Mouse (Mus musculus): ENCODE results near the gene Agap2. TPM values are rescaled to one million over a fixed set of nuclear protein-coding genes. Genes with fewer than 3 reads are reported as not detected.
"Not testable (repeated sequence)": the region's sequence is repeated elsewhere in the genome, so short reads cannot be mapped to it uniquely, and the experiment has no call there.

The Agap2 gene
- polyA plus RNA-seq, 1 experiment from 2014 or later = 0.05 TPM

DNA sequence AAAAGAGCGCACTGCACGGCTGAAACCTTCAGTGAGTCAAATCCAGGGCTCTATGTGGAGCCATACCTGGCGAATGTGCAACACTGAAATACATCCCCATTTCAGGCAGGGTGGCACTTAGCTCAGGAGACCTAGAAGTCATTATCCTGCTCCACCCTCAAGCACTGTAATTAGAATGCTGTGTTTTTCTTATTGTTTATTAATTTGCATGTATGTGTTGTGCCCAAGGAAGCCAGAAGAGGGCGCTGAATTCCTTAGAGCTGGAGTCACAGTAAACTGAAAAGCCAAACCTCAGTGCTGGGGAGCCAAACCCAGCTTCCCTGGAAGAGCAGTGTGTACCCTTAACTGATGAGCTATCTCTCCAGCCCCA is 48.3 kb downstream of the Agap2 start:
- Histone ChIP-seq H3K4me3 (ENCODE audit: low read depth, low read length) (no peak overlapping the region; the same call in 1 of the 2 replicates), H3K27ac (replicated peaks; ENCODE audit: low read depth, low read length) (no peak overlapping the region), H3K27me3 (ENCODE audit: control insufficient read depth, insufficient read depth, low read length) (no peaks in the 10 kb centered on the region), H3K4me2 (ENCODE audit: low read depth, severe bottlenecking) (peak overlapping the region; percentile 40; the same call in 1 of the 2 replicates), H3K9me3 (ENCODE audit: control insufficient read depth, low read length) (no peaks in the 10 kb centered on the region), H3K4me1 (ENCODE audit: control insufficient read depth, insufficient read depth, low read length) (peaks cover 4% of the 10 kb centered on the region; the same call in 1 of the 2 replicates), H3K9ac (ENCODE audit: low read length) (no peak overlapping the region), H3K36me3 (ENCODE audit: control insufficient read depth, insufficient read depth, low read length) (peaks cover 4% of the 10 kb centered on the region; the same call in 1 of the 2 replicates)
- 9% methylated on average over 4 of the region's 4 CpGs for WGBS
- ATAC-seq (ENCODE audit: insufficient number of reproducible peaks, low FRiP score, low TSS enrichment, low read depth) (no peak), DNase-seq (ENCODE audit: low spot score) (peak; percentile 77)

DNA sequence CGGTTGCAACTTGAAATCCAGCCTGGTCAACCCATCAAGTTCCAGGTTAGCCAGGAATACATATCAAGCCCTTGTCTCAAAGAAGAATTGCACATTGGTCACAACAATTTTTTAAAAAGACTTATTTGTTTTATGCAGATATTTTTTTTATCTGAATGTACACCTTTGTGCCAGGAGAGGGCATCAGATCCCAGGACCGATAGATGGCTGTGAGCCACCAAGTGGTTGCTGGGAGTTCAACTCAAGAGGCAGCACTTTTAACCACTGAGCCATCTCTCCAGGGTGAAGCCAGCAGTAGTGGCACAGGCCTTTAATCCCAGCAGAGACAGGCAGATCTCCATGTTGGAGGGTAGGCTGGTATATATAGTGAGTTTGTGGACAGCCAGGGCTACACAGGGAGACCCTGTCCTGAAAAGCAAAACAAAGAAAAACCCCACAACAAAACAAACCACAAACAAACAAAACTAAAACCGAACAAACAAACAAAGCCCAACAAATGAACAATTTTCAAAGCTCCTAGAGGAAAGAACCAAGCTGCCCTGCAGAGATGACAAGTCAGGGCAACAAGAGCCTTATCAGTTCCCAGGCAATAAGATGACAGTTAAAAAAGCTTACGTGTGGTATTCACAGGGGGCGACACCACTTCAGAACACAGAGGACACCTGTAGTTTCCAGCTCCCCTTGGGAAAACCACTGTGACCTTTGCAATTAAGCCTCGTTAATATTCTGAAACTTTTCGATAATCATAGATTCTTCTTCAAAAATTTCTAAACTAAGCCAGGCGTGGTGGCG is 50.3 kb downstream of the Agap2 start:
- WGBS = 77% methylated on average over 9 of the region's 9 CpGs
- H3K4me1 ChIP-seq (ENCODE audit: control insufficient read depth, insufficient read depth, low read length) = peaks cover 1% of the 10 kb centered on the region; the same call in 1 of the 2 replicates
- H3K27ac ChIP-seq (replicated peaks; ENCODE audit: low read depth, low read length) = no peak overlapping the region
- H3K9me3 ChIP-seq (ENCODE audit: control insufficient read depth, low read length) = no peaks in the 10 kb centered on the region
- no peak overlapping the region for H3K4me3 ChIP-seq (ENCODE audit: low read depth, low read length)
- no peaks in the 10 kb centered on the region for H3K36me3 ChIP-seq (ENCODE audit: control insufficient read depth, insufficient read depth, low read length)
- DNase-seq (ENCODE audit: low spot score) (peak; percentile 36), ATAC-seq (ENCODE audit: insufficient number of reproducible peaks, low FRiP score, low TSS enrichment, low read depth) (no peak)
- H3K4me2 ChIP-seq (ENCODE audit: low read depth, severe bottlenecking) = no peak overlapping the region
- no peaks in the 10 kb centered on the region for H3K27me3 ChIP-seq (ENCODE audit: control insufficient read depth, insufficient read depth, low read length)
- no peak overlapping the region for H3K9ac ChIP-seq (ENCODE audit: low read length)

- Histone ChIP-seq H3K4me3 (ENCODE audit: low read depth, low read length) (no peak overlapping the region), H3K9ac (ENCODE audit: low read length) (no peak overlapping the region), H3K4me1 (ENCODE audit: control insufficient read depth, insufficient read depth, low read length) (no peaks in the 10 kb centered on the region), H3K36me3 (ENCODE audit: control insufficient read depth, insufficient read depth, low read length) (no peaks in the 10 kb centered on the region), H3K4me2 (ENCODE audit: low read depth, severe bottlenecking) (no peak overlapping the region), H3K9me3 (ENCODE audit: control insufficient read depth, low read length) (no peaks in the 10 kb centered on the region), H3K27ac (replicated peaks; ENCODE audit: low read depth, low read length) (no peak overlapping the region), H3K27me3 (ENCODE audit: control insufficient read depth, insufficient read depth, low read length) (no peaks in the 10 kb centered on the region)
- WGBS = 85% methylated on average over 5 of the region's 5 CpGs
- ATAC-seq (ENCODE audit: insufficient number of reproducible peaks, low FRiP score, low TSS enrichment, low read depth) (no peak), DNase-seq (ENCODE audit: low spot score) (no peak)
Measured at GRCm38 (mm10) chr10:127126579-127126978, 51.5 kb downstream of the Agap2 start.

DNA sequence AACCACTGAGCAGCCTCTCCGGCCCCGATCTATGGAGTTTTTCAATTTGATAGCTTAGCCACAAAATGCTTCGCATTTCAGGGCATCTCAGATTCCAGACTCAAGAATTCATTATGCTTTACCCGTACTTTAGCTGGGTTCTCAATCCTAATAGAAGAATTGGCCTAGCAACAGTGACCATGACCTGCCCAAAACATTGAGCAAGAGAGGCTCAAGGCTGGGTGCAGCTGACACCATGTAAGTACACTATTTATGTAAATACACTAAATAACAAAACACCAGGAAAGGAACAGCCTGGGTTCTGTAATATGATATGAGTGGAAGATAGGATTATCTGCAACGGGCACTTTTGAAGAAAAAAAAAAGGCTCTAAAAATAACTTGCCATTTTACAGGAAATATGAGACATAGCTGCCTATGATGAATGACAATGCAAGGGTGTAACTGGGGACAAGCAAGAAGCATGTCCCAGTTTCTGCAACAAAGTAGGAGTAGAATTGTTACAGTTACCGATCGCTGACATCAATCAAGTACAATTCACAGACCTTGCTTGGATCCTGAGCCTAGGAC is 52.7 kb downstream of the Agap2 start:
- 84% methylated on average over 7 of the region's 7 CpGs for WGBS
- ATAC-seq (ENCODE audit: insufficient number of reproducible peaks, low FRiP score, low TSS enrichment, low read depth) = no peak

DNA sequence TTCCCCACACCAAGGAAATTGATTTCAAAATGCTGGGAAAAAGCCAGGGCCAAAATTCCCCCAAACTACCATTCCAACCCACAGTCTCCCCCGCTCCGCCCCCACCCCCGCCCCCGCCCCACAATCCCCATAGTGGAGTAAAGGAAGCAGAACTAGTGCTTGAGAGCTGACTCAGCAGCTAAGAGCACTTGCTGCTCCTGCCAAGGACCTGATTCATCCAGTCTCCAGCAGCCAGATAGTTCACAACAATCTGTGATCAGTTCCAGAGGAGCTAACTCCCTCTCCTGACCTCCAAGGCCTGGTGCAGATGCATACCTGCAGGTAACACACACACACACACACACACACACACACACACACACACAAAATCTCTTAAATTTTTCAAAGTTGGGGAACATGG is 54.3 kb downstream of the Agap2 start:
- Histone ChIP-seq H3K9ac (ENCODE audit: low read length) (no peak overlapping the region), H3K36me3 (ENCODE audit: control insufficient read depth, insufficient read depth, low read length) (no peaks in the 10 kb centered on the region), H3K27ac (replicated peaks; ENCODE audit: low read depth, low read length) (no peak overlapping the region), H3K9me3 (ENCODE audit: control insufficient read depth, low read length) (no peaks in the 10 kb centered on the region), H3K4me2 (ENCODE audit: low read depth, severe bottlenecking) (no peak overlapping the region), H3K27me3 (ENCODE audit: control insufficient read depth, insufficient read depth, low read length) (no peaks in the 10 kb centered on the region), H3K4me1 (ENCODE audit: control insufficient read depth, insufficient read depth, low read length) (no peaks in the 10 kb centered on the region), H3K4me3 (ENCODE audit: low read depth, low read length) (no peak overlapping the region)
- DNase-seq (ENCODE audit: low spot score) = no peak
- 83% methylated on average over 4 of the region's 4 CpGs for WGBS
- no peak for ATAC-seq (ENCODE audit: insufficient number of reproducible peaks, low FRiP score, low TSS enrichment, low read depth)

More for the DNA sequence above, 52.7 kb downstream of the Agap2 start:
- Histone ChIP-seq H3K4me2 (ENCODE audit: low read depth, severe bottlenecking) (no peak overlapping the region), H3K36me3 (ENCODE audit: control insufficient read depth, insufficient read depth, low read length) (no peaks in the 10 kb centered on the region), H3K27me3 (ENCODE audit: control insufficient read depth, insufficient read depth, low read length) (no peaks in the 10 kb centered on the region), H3K4me1 (ENCODE audit: control insufficient read depth, insufficient read depth, low read length) (no peaks in the 10 kb centered on the region), H3K27ac (replicated peaks; ENCODE audit: low read depth, low read length) (no peak overlapping the region), H3K4me3 (ENCODE audit: low read depth, low read length) (no peak overlapping the region), H3K9me3 (ENCODE audit: control insufficient read depth, low read length) (no peaks in the 10 kb centered on the region), H3K9ac (ENCODE audit: low read length) (no peak overlapping the region)
- DNase-seq (ENCODE audit: low spot score) = no peak

DNA sequence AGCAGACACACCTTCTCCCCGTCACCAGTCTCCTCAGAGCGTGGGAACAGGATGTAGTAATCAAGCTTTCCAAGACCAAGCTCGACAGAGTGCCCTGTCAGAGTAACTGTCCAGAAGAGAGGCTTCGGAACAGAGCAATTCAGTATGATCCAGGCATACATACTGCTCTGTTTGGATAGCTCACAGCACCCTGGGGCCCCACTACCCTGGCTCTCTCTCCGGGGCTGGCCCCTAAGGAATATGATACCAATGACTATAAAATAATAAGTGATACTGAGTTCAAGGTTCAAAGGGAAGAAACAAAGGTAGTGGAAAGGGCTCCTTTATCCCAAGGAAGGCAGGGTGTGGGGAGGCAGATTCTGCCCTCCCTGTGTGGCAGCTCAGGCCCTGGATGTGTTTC is 57.4 kb downstream of the Agap2 start:
- ATAC-seq (ENCODE audit: insufficient number of reproducible peaks, low FRiP score, low TSS enrichment, low read depth) = no peak
- H3K27ac ChIP-seq (replicated peaks; ENCODE audit: low read depth, low read length) = no peak overlapping the region
- H3K4me2 ChIP-seq (ENCODE audit: low read depth, severe bottlenecking) = no peak overlapping the region
- no peaks in the 10 kb centered on the region for H3K9me3 ChIP-seq (ENCODE audit: control insufficient read depth, low read length)
- H3K4me1 ChIP-seq (ENCODE audit: control insufficient read depth, insufficient read depth, low read length) = no peaks in the 10 kb centered on the region
- no peaks in the 10 kb centered on the region for H3K36me3 ChIP-seq (ENCODE audit: control insufficient read depth, insufficient read depth, low read length)
- no peak overlapping the region for H3K4me3 ChIP-seq (ENCODE audit: low read depth, low read length)
- no peak overlapping the region for H3K9ac ChIP-seq (ENCODE audit: low read length)
- no peak for DNase-seq (ENCODE audit: low spot score)
- no peaks in the 10 kb centered on the region for H3K27me3 ChIP-seq (ENCODE audit: control insufficient read depth, insufficient read depth, low read length)
- WGBS = 70% methylated on average over 5 of the region's 5 CpGs

- not testable (repeated sequence) for H3K4me3 ChIP-seq (ENCODE audit: low read depth, low read length); H3K9ac ChIP-seq (ENCODE audit: low read length); H3K36me3 ChIP-seq (ENCODE audit: control insufficient read depth, insufficient read depth, low read length); H3K4me2 ChIP-seq (ENCODE audit: low read depth, severe bottlenecking); H3K27me3 ChIP-seq (ENCODE audit: control insufficient read depth, insufficient read depth, low read length); H3K4me1 ChIP-seq (ENCODE audit: control insufficient read depth, insufficient read depth, low read length); DNase-seq (ENCODE audit: low spot score); H3K9me3 ChIP-seq (ENCODE audit: control insufficient read depth, low read length); ATAC-seq (ENCODE audit: insufficient number of reproducible peaks, low FRiP score, low TSS enrichment, low read depth); H3K27ac ChIP-seq (replicated peaks; ENCODE audit: low read depth, low read length)
- 80% methylated on average over 3 of the region's 3 CpGs for WGBS
Measured at GRCm38 (mm10) chr10:127134394-127135035, 59.4 kb downstream of the Agap2 start.

DNA sequence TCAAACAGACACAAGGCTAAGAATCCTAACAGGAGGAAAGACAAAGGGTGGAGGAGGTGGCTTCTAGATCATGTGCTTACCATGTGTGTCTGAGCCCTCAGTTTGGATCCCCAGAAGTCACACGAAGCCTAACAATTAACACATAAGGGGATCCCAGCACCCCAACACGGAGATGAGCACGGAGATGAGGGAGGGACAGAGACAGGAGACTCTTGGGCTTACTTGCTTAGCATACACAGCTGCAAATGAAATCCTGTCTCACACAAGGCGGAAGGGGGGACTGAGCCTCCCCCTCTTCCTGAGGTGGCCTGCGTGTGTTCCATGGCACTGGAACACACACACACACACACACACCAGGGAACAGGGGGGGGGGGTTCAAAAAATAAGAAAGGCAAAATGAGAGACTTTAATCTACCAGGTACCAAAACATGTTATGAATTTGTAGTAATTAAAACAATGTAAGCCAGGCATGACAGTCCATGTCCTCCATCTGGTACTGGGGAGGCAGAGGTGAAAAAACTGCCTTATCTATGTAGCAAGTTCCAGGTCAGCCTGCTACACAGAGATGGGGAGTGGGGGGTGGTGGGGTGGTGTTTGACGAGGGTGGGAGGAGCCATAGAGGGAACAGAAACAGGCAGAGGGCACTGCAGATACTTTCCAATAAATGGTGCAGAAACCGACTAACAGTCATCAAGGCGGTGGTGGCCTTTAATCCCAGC is 60.2 kb downstream of the Agap2 start:
- no peak for ATAC-seq (ENCODE audit: insufficient number of reproducible peaks, low FRiP score, low TSS enrichment, low read depth)
- H3K27me3 ChIP-seq (ENCODE audit: control insufficient read depth, insufficient read depth, low read length) = no peaks in the 10 kb centered on the region
- H3K4me1 ChIP-seq (ENCODE audit: control insufficient read depth, insufficient read depth, low read length) = no peaks in the 10 kb centered on the region
- no peak overlapping the region for H3K4me2 ChIP-seq (ENCODE audit: low read depth, severe bottlenecking)
- no peak overlapping the region for H3K27ac ChIP-seq (replicated peaks; ENCODE audit: low read depth, low read length)
- DNase-seq (ENCODE audit: low spot score) = no peak
- 47% methylated on average over 8 of the region's 8 CpGs for WGBS
- no peak overlapping the region for H3K4me3 ChIP-seq (ENCODE audit: low read depth, low read length)
- no peaks in the 10 kb centered on the region for H3K9me3 ChIP-seq (ENCODE audit: control insufficient read depth, low read length)
- H3K36me3 ChIP-seq (ENCODE audit: control insufficient read depth, insufficient read depth, low read length) = no peaks in the 10 kb centered on the region
- no peak overlapping the region for H3K9ac ChIP-seq (ENCODE audit: low read length)
